8 mouse cellular contexts compared by ENCODE assay signal in genomic region chr3:57294742-57295525, GRCm38 (mm10). TPM values are rescaled to one million over a fixed set of nuclear protein-coding genes. Genes with fewer than 3 reads are reported as not detected.
DNase-seq lines count a peak whose midpoint lies in the region.

No protein-coding gene starts in this region.

- H3K27ac ChIP-seq in heart, embryonic 10.5 days = peak overlapping the region; percentile 47; the same call in 1 of the 2 replicates

- H3K27me3 ChIP-seq in heart, embryonic 10.5 days (ENCODE audit: insufficient read depth, poor library complexity, severe bottlenecking) = no peaks in the 10 kb centered on the region

- WGBS in heart, embryonic 10.5 days = 72% methylated on average over 21 of the region's 21 CpGs

- no peaks in the 10 kb centered on the region; the same call in 1 of the 2 replicates for H3K4me1 ChIP-seq in heart, embryonic 10.5 days

- H3K9me3 ChIP-seq in heart, embryonic 10.5 days = no peaks in the 10 kb centered on the region

- peak overlapping the region; percentile 9; the same call in 1 of the 2 replicates for H3K4me3 ChIP-seq in heart, embryonic 10.5 days

- H3K36me3 ChIP-seq in heart, embryonic 10.5 days = no peaks in the 10 kb centered on the region

- DNase-seq in right cerebral cortex, postnatal 25 days = peak; percentile 17
- no peak for DNase-seq in right cerebral cortex, postnatal 4 days
- peak; percentile 12 to 33 for DNase-seq in cerebellum, postnatal 25 days
- no peak for DNase-seq in heart, embryonic 10.5 days (ENCODE audit: low spot score)
- peak; percentile 76 for DNase-seq in kidney, adult 9 months
- peak; percentile 59 for DNase-seq in lung, postnatal 25 days (ENCODE audit: low spot score)
- no peak for DNase-seq in thymus, adult 18-20 months
- no peak for DNase-seq in thymus, postnatal 10 days (ENCODE audit: low spot score in 2 of 2)

RNA-seq across cellular contexts. Expression of gene Tm4sf1, which starts 6.9 kb away (rescaled TPM):
- 27.3 and 78.6 TPM in 2 replicates for polyA plus RNA-seq in heart, embryonic 10.5 days (2016; fragmentation: Nextera tagmentation; extraction: Ambion mirVana)

Comparison
In these comparisons a context has a peak if more than half of its experiments do, and no peak if none do; other contexts are left out.
1. DNase-seq: peak in right cerebral cortex, postnatal 25 days (single experiment), cerebellum, postnatal 25 days (2 of 2), kidney, adult 9 months (single experiment) and lung, postnatal 25 days (single experiment); none in right cerebral cortex, postnatal 4 days (single experiment), heart, embryonic 10.5 days (single experiment), thymus, adult 18-20 months (0 of 2) and thymus, postnatal 10 days (0 of 2).